Mouse (Mus musculus): ENCODE measurements around the gene Ube2cbp. TPM values are rescaled to one million over a fixed set of nuclear protein-coding genes. Genes with fewer than 3 reads are reported as not detected.

Ube2cbp gene
- polyA plus RNA-seq, 1 experiment from 2014 or later: 4.1 TPM

DNA sequence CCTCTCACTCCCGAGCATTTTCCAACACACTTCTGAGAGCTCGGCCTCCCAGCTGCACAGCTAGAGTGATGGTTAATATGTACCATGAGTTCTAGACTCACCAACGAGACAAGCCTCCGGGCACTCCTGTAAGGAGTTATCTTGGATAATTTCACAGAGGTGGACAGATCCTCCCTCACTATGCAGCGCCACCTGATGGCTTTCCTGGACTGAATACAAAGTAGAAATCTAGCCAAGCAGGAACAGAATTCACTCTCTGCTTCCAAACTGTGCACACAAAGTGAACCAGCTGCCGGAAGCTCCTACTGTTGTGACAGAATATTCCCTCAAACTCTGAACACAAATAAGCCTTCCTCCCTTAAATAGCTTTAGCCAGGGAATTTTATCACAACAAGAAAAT lies 69.0 kb downstream of the Ube2cbp start:
- Histone ChIP-seq H3K36me3 (ENCODE audit: control insufficient read depth, insufficient read depth, low read length) (no peaks in the 10 kb centered on the region), H3K4me3 (ENCODE audit: low read depth, low read length) (no peak overlapping the region), H3K4me1 (ENCODE audit: control insufficient read depth, insufficient read depth, low read length) (no peaks in the 10 kb centered on the region), H3K27ac (replicated peaks; ENCODE audit: low read depth, low read length) (no peak overlapping the region), H3K9ac (ENCODE audit: low read depth, low read length) (no peak overlapping the region), H3K27me3 (replicated peaks; ENCODE audit: control insufficient read depth, insufficient read depth, low read length) (no peaks in the 10 kb centered on the region), H3K9me3 (ENCODE audit: control insufficient read depth, low read length) (no peaks in the 10 kb centered on the region), H3K4me2 (ENCODE audit: low read depth, low read length) (no peak overlapping the region)
- no peak for ATAC-seq (ENCODE audit: low read depth)
- 71% methylated on average over 6 of the region's 6 CpGs for WGBS
- no peak for DNase-seq (ENCODE audit: low spot score)

- Histone ChIP-seq H3K4me1 (ENCODE audit: control insufficient read depth, insufficient read depth, low read length) (no peaks in the 10 kb centered on the region), H3K27ac (replicated peaks; ENCODE audit: low read depth, low read length) (no peak overlapping the region), H3K27me3 (replicated peaks; ENCODE audit: control insufficient read depth, insufficient read depth, low read length) (no peaks in the 10 kb centered on the region), H3K4me2 (ENCODE audit: low read depth, low read length) (no peak overlapping the region), H3K4me3 (ENCODE audit: low read depth, low read length) (no peak overlapping the region), H3K36me3 (ENCODE audit: control insufficient read depth, insufficient read depth, low read length) (no peaks in the 10 kb centered on the region), H3K9me3 (ENCODE audit: control insufficient read depth, low read length) (no peaks in the 10 kb centered on the region), H3K9ac (ENCODE audit: low read depth, low read length) (no peak overlapping the region)
- ATAC-seq (ENCODE audit: low read depth) (no peak), DNase-seq (ENCODE audit: low spot score) (no peak)
- 95% methylated on average over 1 of the region's 1 CpGs for WGBS
Measured at GRCm38 (mm10) chr9:86395012-86395411, 69.7 kb downstream of the Ube2cbp start.

DNA sequence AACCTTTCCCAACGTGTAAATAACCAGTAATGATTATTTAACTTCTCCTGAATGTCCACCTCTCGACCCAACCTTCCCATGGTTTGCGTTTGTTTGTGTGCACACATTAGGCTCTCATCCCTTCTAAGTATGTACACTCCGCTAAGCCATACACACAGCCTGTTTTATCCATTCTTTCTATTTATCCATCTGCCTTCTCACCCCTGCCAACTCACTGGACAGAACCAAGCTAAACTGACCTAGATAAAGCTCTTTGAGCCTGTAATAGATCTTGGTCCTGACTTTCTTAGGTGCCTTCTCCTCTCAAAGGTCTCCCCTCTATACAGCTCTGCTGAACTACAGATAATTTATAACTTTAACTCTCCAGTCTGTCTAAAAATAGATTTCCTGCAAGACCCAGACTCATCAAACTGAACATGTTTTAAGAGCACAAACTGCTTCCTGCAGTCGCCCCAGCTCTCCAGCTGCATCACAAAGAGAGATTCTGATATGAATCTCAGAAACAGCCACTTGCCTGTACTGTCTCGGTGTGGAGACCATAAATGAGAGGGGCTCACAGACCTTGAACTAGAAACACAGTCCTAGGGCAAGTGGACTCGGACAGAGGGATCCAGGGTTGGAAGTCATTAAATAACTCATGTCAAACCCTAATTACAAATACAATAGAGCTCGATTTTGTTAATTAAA lies 71.0 kb downstream of the Ube2cbp start:
- Histone ChIP-seq H3K27me3 (replicated peaks; ENCODE audit: control insufficient read depth, insufficient read depth, low read length) (no peaks in the 10 kb centered on the region), H3K9ac (ENCODE audit: low read depth, low read length) (no peak overlapping the region), H3K27ac (replicated peaks; ENCODE audit: low read depth, low read length) (no peak overlapping the region), H3K4me1 (ENCODE audit: control insufficient read depth, insufficient read depth, low read length) (no peaks in the 10 kb centered on the region), H3K4me2 (ENCODE audit: low read depth, low read length) (no peak overlapping the region), H3K36me3 (ENCODE audit: control insufficient read depth, insufficient read depth, low read length) (no peaks in the 10 kb centered on the region), H3K9me3 (ENCODE audit: control insufficient read depth, low read length) (no peaks in the 10 kb centered on the region), H3K4me3 (ENCODE audit: low read depth, low read length) (no peak overlapping the region)
- ATAC-seq (ENCODE audit: low read depth) (no peak), DNase-seq (ENCODE audit: low spot score) (no peak)
- WGBS: 58% methylated on average over 8 of the region's 8 CpGs

GRCm38 (mm10) chr9:86391467-86391866 lies 73.3 kb downstream of the Ube2cbp start:
- Histone ChIP-seq H3K9me3 (ENCODE audit: control insufficient read depth, low read length) (no peaks in the 10 kb centered on the region), H3K27me3 (replicated peaks; ENCODE audit: control insufficient read depth, insufficient read depth, low read length) (no peaks in the 10 kb centered on the region), H3K27ac (replicated peaks; ENCODE audit: low read depth, low read length) (no peak overlapping the region), H3K36me3 (ENCODE audit: control insufficient read depth, insufficient read depth, low read length) (no peaks in the 10 kb centered on the region), H3K4me2 (ENCODE audit: low read depth, low read length) (no peak overlapping the region), H3K9ac (ENCODE audit: low read depth, low read length) (no peak overlapping the region), H3K4me1 (ENCODE audit: control insufficient read depth, insufficient read depth, low read length) (no peaks in the 10 kb centered on the region), H3K4me3 (ENCODE audit: low read depth, low read length) (no peak overlapping the region)
- DNase-seq (ENCODE audit: low spot score) (no peak), ATAC-seq (ENCODE audit: low read depth) (no peak)

DNA sequence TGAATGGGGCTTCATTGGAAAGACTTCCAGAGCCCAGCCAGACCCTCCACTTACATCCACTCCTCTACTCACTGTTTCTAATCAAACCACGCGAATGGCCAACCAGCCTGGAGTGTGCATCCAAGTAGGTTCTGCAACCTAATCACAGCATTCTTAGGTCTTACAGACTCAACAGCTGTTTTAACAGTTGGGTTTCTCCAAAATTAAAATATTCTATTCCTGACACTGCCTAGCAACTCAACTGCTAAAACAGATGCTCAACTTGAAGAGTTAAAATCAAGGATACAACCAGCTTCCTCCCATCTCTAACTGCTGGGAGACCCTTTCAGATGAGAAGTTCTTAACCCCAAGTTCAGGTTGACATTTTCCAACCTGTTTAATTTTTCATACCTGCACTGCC lies 74.0 kb downstream of the Ube2cbp start:
- 72% methylated on average over 2 of the region's 2 CpGs for WGBS
- Histone ChIP-seq H3K36me3 (ENCODE audit: control insufficient read depth, insufficient read depth, low read length) (no peaks in the 10 kb centered on the region), H3K9ac (ENCODE audit: low read depth, low read length) (no peak overlapping the region), H3K27ac (replicated peaks; ENCODE audit: low read depth, low read length) (no peak overlapping the region), H3K9me3 (ENCODE audit: control insufficient read depth, low read length) (no peaks in the 10 kb centered on the region), H3K4me3 (ENCODE audit: low read depth, low read length) (no peak overlapping the region), H3K4me2 (ENCODE audit: low read depth, low read length) (no peak overlapping the region), H3K4me1 (ENCODE audit: control insufficient read depth, insufficient read depth, low read length) (no peaks in the 10 kb centered on the region), H3K27me3 (replicated peaks; ENCODE audit: control insufficient read depth, insufficient read depth, low read length) (no peaks in the 10 kb centered on the region)
- ATAC-seq (ENCODE audit: low read depth) (no peak), DNase-seq (ENCODE audit: low spot score) (no peak)

DNA sequence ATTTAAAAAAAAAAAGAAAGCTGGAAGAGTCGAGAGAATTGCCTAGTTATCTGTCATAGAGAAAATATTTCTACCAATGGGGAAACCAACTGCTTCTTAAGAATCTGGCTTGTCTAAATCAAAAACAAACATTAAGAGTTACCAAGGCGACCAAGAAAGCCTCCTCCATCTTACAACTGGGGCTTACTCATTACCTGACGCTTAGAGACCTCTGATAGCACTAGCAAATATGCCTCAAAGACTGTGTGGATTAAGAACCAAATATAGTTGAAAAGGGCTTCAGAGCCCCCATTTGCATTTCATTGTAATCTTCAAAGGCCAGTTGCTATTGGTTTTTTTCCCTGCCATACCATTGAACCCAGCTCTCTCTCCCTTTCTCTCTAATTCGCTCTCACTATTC lies 76.2 kb downstream of the Ube2cbp start:
- H3K27me3 ChIP-seq (replicated peaks; ENCODE audit: control insufficient read depth, insufficient read depth, low read length): no peaks in the 10 kb centered on the region
- ATAC-seq (ENCODE audit: low read depth) (no peak), DNase-seq (ENCODE audit: low spot score) (no peak)
- no peaks in the 10 kb centered on the region for H3K4me1 ChIP-seq (ENCODE audit: control insufficient read depth, insufficient read depth, low read length)
- H3K9ac ChIP-seq (ENCODE audit: low read depth, low read length): no peak overlapping the region
- no peak overlapping the region for H3K4me2 ChIP-seq (ENCODE audit: low read depth, low read length)
- H3K9me3 ChIP-seq (ENCODE audit: control insufficient read depth, low read length): peaks cover 2% of the 10 kb centered on the region; the same call in 1 of the 2 replicates
- H3K36me3 ChIP-seq (ENCODE audit: control insufficient read depth, insufficient read depth, low read length): no peaks in the 10 kb centered on the region
- 55% methylated on average over 4 of the region's 4 CpGs for WGBS
- H3K27ac ChIP-seq (replicated peaks; ENCODE audit: low read depth, low read length): no peak overlapping the region
- no peak overlapping the region for H3K4me3 ChIP-seq (ENCODE audit: low read depth, low read length)

GRCm38 (mm10) chr9:86376923-86377322 lies 87.8 kb downstream of the Ube2cbp start:
- 53% methylated on average over 2 of the region's 2 CpGs for WGBS
- no peak for ATAC-seq (ENCODE audit: low read depth)
- Histone ChIP-seq H3K9me3 (ENCODE audit: control insufficient read depth, low read length) (no peaks in the 10 kb centered on the region), H3K36me3 (ENCODE audit: control insufficient read depth, insufficient read depth, low read length) (no peaks in the 10 kb centered on the region), H3K4me3 (ENCODE audit: low read depth, low read length) (no peak overlapping the region), H3K9ac (ENCODE audit: low read depth, low read length) (no peak overlapping the region), H3K4me1 (ENCODE audit: control insufficient read depth, insufficient read depth, low read length) (no peaks in the 10 kb centered on the region), H3K27ac (replicated peaks; ENCODE audit: low read depth, low read length) (no peak overlapping the region), H3K4me2 (ENCODE audit: low read depth, low read length) (no peak overlapping the region), H3K27me3 (replicated peaks; ENCODE audit: control insufficient read depth, insufficient read depth, low read length) (no peaks in the 10 kb centered on the region)
- DNase-seq (ENCODE audit: low spot score): no peak

GRCm38 (mm10) chr9:86372783-86373567 lies 91.8 kb downstream of the Ube2cbp start:
- Histone ChIP-seq H3K4me3 (ENCODE audit: low read depth, low read length) (no peak overlapping the region), H3K4me2 (ENCODE audit: low read depth, low read length) (no peak overlapping the region), H3K4me1 (ENCODE audit: control insufficient read depth, insufficient read depth, low read length) (no peaks in the 10 kb centered on the region), H3K27me3 (replicated peaks; ENCODE audit: control insufficient read depth, insufficient read depth, low read length) (no peaks in the 10 kb centered on the region), H3K9ac (ENCODE audit: low read depth, low read length) (no peak overlapping the region), H3K36me3 (ENCODE audit: control insufficient read depth, insufficient read depth, low read length) (no peaks in the 10 kb centered on the region), H3K9me3 (ENCODE audit: control insufficient read depth, low read length) (no peaks in the 10 kb centered on the region), H3K27ac (replicated peaks; ENCODE audit: low read depth, low read length) (no peak overlapping the region)
- ATAC-seq (ENCODE audit: low read depth) (no peak), DNase-seq (ENCODE audit: low spot score) (peak; percentile 11)
- WGBS: 53% methylated on average over 12 of the region's 12 CpGs

GRCm38 (mm10) chr9:86369208-86369607 lies 95.5 kb downstream of the Ube2cbp start:
- H3K9me3 ChIP-seq (ENCODE audit: control insufficient read depth, low read length): no peaks in the 10 kb centered on the region
- H3K4me3 ChIP-seq (ENCODE audit: low read depth, low read length): no peak overlapping the region
- H3K36me3 ChIP-seq (ENCODE audit: control insufficient read depth, insufficient read depth, low read length): no peaks in the 10 kb centered on the region
- H3K27me3 ChIP-seq (replicated peaks; ENCODE audit: control insufficient read depth, insufficient read depth, low read length): no peaks in the 10 kb centered on the region
- no peak for ATAC-seq (ENCODE audit: low read depth)
- DNase-seq (ENCODE audit: low spot score): no peak
- H3K9ac ChIP-seq (ENCODE audit: low read depth, low read length): no peak overlapping the region
- no peak overlapping the region for H3K27ac ChIP-seq (replicated peaks; ENCODE audit: low read depth, low read length)
- H3K4me2 ChIP-seq (ENCODE audit: low read depth, low read length): no peak overlapping the region
- 79% methylated on average over 4 of the region's 4 CpGs for WGBS
- no peaks in the 10 kb centered on the region for H3K4me1 ChIP-seq (ENCODE audit: control insufficient read depth, insufficient read depth, low read length)

All from embryonic facial prominence, embryonic 14.5 days (tissue).